Mouse (Mus musculus): ENCODE results near the gene Olfr1391. TPM values are rescaled to one million over a fixed set of nuclear protein-coding genes. Genes with fewer than 3 reads are reported as not detected.
"Not testable (repeated sequence)": the region's sequence is repeated elsewhere in the genome, so short reads cannot be mapped to it uniquely, and the experiment has no call there.

The Olfr1391 gene
- polyA plus RNA-seq (2015; fragmentation: Nextera tagmentation; extraction: Ambion mirVana): not detected in 2 replicates

DNA sequence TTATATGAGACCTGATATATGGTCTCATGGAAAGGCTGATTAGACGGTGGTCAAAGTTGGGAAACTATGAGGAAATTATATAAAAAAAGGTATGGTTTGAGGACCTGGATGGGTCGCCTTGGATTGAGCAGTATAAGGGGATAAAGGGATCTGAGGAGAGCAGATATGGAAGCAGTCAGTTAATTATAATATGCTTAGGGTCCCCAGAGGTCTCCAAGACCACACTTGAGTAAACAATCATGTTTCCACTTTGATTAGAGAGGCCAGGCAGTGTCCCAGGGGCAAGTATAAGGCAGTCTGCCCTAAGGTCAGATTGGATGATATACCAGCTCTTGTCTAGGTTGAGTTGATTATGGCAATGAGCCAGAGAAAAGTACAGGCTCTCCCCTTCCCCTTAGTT, at the start of gene Olfr1391:
Gene Olfr1391 (plus strand): TSS at position 301 of the 400 bp plus-strand sequence.
- no peaks in the 10 kb centered on the region for H3K36me3 ChIP-seq (ENCODE audit: control insufficient read depth, insufficient read depth)
- 82% methylated on average over 2 of the region's 2 CpGs for WGBS
- H3K4me3 ChIP-seq (replicated peaks; ENCODE audit: low read length): no peak within 1 kb of the TSS
- no peaks in the 10 kb centered on the region for H3K4me1 ChIP-seq (replicated peaks; ENCODE audit: control insufficient read depth, insufficient read depth, low read length)
- no peaks in the 10 kb centered on the region for H3K27me3 ChIP-seq (replicated peaks; ENCODE audit: control insufficient read depth, insufficient read depth, low read length)
- H3K9me3 ChIP-seq (ENCODE audit: control insufficient read depth, low read length): no peaks in the 10 kb centered on the region
- H3K4me2 ChIP-seq (ENCODE audit: low read length): no peak within 1 kb of the TSS
- no peak for ATAC-seq
- no peak within 1 kb of the TSS for H3K27ac ChIP-seq (ENCODE audit: low read length)
- no peak within 1 kb of the TSS for H3K9ac ChIP-seq (replicated peaks; ENCODE audit: low read depth, low read length)

DNA sequence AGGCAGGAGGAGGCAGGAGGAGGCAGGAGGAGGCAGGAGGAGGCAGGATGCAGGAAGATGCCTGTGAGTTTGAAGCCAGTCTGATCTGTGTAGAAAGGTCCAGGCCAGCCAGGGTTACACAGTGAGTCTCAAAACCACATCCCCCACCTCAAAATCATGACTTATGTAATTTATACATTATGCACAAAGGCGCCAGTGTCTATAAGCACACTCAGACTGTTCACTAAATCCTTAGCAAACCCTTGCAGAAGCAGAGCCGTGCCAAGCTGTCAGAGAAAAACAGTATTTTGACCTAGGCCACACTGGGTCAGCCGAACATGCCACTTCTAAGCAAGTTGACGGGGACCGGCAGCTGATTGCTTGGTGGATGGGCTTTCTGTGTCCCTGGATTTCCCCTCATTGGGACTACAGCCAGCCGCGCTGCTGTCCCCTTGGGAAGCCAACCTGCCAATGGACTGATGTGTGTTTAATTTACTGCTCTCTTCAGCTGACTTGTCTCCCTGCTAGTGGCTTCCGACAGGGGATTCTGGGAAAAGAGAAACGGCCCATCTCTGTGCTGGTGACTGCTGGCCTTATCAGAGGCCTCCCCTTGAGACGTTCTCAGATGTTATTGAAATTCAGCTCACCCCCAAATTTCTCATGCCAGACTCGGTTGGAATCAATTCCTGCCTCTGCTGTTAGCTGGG, 48.6 kb upstream of the Olfr1391 start:
- no peak overlapping the region for H3K27ac ChIP-seq (ENCODE audit: low read length)
- no peaks in the 10 kb centered on the region for H3K27me3 ChIP-seq (replicated peaks; ENCODE audit: control insufficient read depth, insufficient read depth, low read length)
- 68% methylated on average over 11 of the region's 11 CpGs for WGBS
- H3K4me3 ChIP-seq (replicated peaks; ENCODE audit: low read length): no peak overlapping the region
- no peak for ATAC-seq
- no peaks in the 10 kb centered on the region for H3K9me3 ChIP-seq (ENCODE audit: control insufficient read depth, low read length)
- no peaks in the 10 kb centered on the region for H3K36me3 ChIP-seq (ENCODE audit: control insufficient read depth, insufficient read depth)
- no peaks in the 10 kb centered on the region for H3K4me1 ChIP-seq (replicated peaks; ENCODE audit: control insufficient read depth, insufficient read depth, low read length)
- no peak overlapping the region for H3K4me2 ChIP-seq (ENCODE audit: low read length)
- no peak overlapping the region for H3K9ac ChIP-seq (replicated peaks; ENCODE audit: low read depth, low read length)

DNA sequence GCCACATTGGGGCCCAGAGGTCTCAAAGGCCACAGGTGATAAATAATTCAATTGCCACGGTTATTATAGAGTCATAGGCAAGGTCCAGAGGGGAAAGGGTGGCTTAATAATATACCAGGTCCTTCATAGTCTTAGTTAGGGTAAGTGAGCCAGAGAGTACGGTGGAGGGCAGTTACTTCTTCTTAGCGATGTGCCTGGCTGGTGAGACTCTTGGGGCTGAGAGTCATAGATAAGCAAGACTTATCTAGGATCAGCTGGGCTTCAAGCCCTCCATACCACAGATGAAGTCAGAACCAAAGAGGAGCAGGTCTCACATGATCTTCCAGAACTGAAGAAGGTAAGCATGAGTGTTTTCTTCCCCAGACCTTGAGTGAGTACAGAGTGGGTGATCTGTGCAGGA, 44.3 kb upstream of the Olfr1391 start, which contains the start of gene Olfr1393:
Gene Olfr1393 (plus strand): TSS at position 83 of the 400 bp plus-strand sequence.
- Histone ChIP-seq H3K4me2 (ENCODE audit: low read length) (no peak within 1 kb of the TSS), H3K36me3 (ENCODE audit: control insufficient read depth, insufficient read depth) (no peaks in the 10 kb centered on the region), H3K27ac (ENCODE audit: low read length) (no peak within 1 kb of the TSS), H3K27me3 (replicated peaks; ENCODE audit: control insufficient read depth, insufficient read depth, low read length) (no peaks in the 10 kb centered on the region), H3K9ac (replicated peaks; ENCODE audit: low read depth, low read length) (no peak within 1 kb of the TSS), H3K9me3 (ENCODE audit: control insufficient read depth, low read length) (no peaks in the 10 kb centered on the region), H3K4me3 (replicated peaks; ENCODE audit: low read length) (no peak within 1 kb of the TSS), H3K4me1 (replicated peaks; ENCODE audit: control insufficient read depth, insufficient read depth, low read length) (no peaks in the 10 kb centered on the region)
- WGBS: 94% methylated on average over 3 of the region's 3 CpGs
- ATAC-seq: no peak

DNA sequence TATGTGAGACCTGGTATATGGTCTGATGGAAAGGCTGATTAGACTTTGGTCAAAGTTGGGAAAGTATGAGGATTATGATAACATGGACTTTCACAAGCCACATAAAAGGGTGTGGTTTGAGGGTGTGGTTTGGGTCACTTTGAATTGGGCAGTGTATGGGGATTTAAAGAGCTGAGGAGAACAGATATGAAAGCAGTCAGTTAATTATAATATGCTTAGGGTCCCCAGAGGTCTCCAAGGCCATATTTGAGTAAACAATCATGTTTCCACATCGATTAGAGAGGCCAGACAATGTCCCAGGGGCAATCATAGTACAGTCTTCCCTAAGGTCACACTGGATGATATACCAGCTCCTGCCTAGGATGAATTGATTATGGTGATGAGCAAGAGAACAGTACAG, 37.6 kb upstream of the Olfr1391 start, which contains the start of gene Olfr1392:
Gene Olfr1392 (plus strand): TSS at position 301 of the 400 bp plus-strand sequence.
- not testable (repeated sequence) for H3K4me1 ChIP-seq (replicated peaks; ENCODE audit: control insufficient read depth, insufficient read depth, low read length); H3K4me2 ChIP-seq (ENCODE audit: low read length); H3K9me3 ChIP-seq (ENCODE audit: control insufficient read depth, low read length); H3K4me3 ChIP-seq (replicated peaks; ENCODE audit: low read length); H3K27ac ChIP-seq (ENCODE audit: low read length); H3K9ac ChIP-seq (replicated peaks; ENCODE audit: low read depth, low read length); ATAC-seq; H3K27me3 ChIP-seq (replicated peaks; ENCODE audit: control insufficient read depth, insufficient read depth, low read length); H3K36me3 ChIP-seq (ENCODE audit: control insufficient read depth, insufficient read depth)
- 73% methylated on average over 1 of the region's 1 CpGs for WGBS

DNA sequence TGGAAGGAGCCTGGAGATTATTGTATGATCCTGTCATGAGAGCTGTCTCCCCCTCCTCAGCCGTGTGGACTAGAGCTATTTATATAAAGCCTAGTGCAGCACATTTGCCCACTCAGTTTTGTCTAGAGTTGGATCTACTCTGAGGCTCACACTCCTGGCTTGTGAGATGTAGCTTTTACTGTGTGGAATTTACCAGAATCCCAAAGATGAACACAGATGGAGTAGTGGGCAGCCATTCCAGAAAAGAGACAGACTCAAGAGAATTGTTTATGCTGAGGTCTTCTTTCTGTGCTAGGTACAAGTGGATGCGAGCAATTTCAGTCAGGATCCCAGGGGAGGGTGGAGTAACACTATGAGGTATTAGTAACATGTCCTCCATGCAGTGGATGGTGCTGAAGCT, 35.3 kb upstream of the Olfr1391 start:
- no peaks in the 10 kb centered on the region for H3K4me1 ChIP-seq (replicated peaks; ENCODE audit: control insufficient read depth, insufficient read depth, low read length)
- H3K4me3 ChIP-seq (replicated peaks; ENCODE audit: low read length): no peak overlapping the region
- no peak overlapping the region for H3K4me2 ChIP-seq (ENCODE audit: low read length)
- no peaks in the 10 kb centered on the region for H3K9me3 ChIP-seq (ENCODE audit: control insufficient read depth, low read length)
- H3K36me3 ChIP-seq (ENCODE audit: control insufficient read depth, insufficient read depth): no peaks in the 10 kb centered on the region
- WGBS: 86% methylated on average over 2 of the region's 2 CpGs
- no peak for ATAC-seq
- H3K27ac ChIP-seq (ENCODE audit: low read length): no peak overlapping the region
- no peaks in the 10 kb centered on the region for H3K27me3 ChIP-seq (replicated peaks; ENCODE audit: control insufficient read depth, insufficient read depth, low read length)
- H3K9ac ChIP-seq (replicated peaks; ENCODE audit: low read depth, low read length): no peak overlapping the region

DNA sequence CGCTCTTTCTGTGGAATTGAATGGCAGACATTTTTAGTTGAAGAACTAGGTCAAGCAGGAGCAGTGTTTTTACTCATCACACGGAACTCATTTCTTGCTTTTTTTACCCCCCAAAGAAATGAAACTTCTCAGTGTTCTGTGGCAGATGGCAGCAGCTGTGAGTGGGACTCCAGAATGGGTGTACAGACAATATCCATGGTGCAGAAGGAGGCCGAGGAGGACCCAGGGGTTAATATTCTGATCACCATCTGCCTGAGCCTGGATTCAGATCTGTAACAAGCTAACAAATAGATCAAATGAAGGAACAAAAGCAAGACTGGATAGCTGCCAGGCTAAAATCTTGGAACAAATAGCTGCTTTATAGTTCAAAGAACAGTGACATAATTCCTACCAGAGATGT, 29.8 kb upstream of the Olfr1391 start:
- no peak overlapping the region for H3K4me3 ChIP-seq (replicated peaks; ENCODE audit: low read length)
- no peak overlapping the region for H3K9ac ChIP-seq (replicated peaks; ENCODE audit: low read depth, low read length)
- H3K27me3 ChIP-seq (replicated peaks; ENCODE audit: control insufficient read depth, insufficient read depth, low read length): no peaks in the 10 kb centered on the region
- no peaks in the 10 kb centered on the region for H3K36me3 ChIP-seq (ENCODE audit: control insufficient read depth, insufficient read depth)
- H3K4me2 ChIP-seq (ENCODE audit: low read length): no peak overlapping the region
- no peak for ATAC-seq
- no peaks in the 10 kb centered on the region for H3K4me1 ChIP-seq (replicated peaks; ENCODE audit: control insufficient read depth, insufficient read depth, low read length)
- no peak overlapping the region for H3K27ac ChIP-seq (ENCODE audit: low read length)
- H3K9me3 ChIP-seq (ENCODE audit: control insufficient read depth, low read length): no peaks in the 10 kb centered on the region
- WGBS: 35% methylated on average over 3 of the region's 3 CpGs

DNA sequence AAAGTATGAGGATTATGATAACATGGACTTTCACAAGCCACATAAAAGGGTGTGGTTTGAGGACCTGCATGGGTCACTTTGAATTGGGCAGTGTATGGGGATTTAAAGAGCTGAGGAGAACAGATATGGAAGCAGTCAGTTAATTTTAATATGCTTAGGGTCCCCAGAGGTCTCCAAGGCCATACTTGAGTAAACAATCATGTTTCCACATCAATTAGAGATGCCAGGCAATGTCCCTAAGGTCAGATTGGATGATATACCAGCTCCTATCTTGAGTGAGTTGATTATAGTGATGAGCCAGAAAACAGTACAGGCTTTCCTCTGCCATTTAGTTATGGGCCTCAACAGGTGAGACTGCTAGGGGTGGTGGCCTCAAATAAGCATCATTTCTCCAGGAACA, 18.1 kb upstream of the Olfr1391 start, which contains the start of gene Olfr10:
Gene Olfr10 (plus strand): TSS at position 301 of the 400 bp plus-strand sequence.
- Histone ChIP-seq H3K27ac (ENCODE audit: low read length) (no peak within 1 kb of the TSS), H3K36me3 (ENCODE audit: control insufficient read depth, insufficient read depth) (no peaks in the 10 kb centered on the region), H3K4me3 (replicated peaks; ENCODE audit: low read length) (no peak within 1 kb of the TSS), H3K4me1 (replicated peaks; ENCODE audit: control insufficient read depth, insufficient read depth, low read length) (no peaks in the 10 kb centered on the region), H3K9ac (replicated peaks; ENCODE audit: low read depth, low read length) (no peak within 1 kb of the TSS), H3K9me3 (ENCODE audit: control insufficient read depth, low read length) (no peaks in the 10 kb centered on the region), H3K27me3 (replicated peaks; ENCODE audit: control insufficient read depth, insufficient read depth, low read length) (no peaks in the 10 kb centered on the region), H3K4me2 (ENCODE audit: low read length) (no peak within 1 kb of the TSS)
- no peak for ATAC-seq

DNA sequence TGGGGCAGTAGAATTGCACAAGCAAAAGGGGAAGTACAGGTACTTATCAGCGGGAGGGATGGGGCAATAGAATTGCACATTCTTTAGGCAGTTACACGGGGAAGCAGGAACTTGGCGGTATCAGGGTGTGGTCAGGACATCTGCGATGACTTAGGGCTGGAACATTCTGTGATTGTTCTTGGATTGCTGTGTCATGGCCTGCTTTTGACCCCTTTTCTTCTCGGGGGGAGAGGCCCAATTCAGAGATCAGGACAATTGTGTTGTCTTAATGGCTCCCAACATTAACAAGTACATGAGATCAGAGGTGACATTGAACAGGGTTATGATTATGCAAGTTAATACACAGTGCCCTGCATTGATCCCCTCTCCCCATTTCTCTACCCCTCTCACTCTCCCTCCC, 14.0 kb upstream of the Olfr1391 start:
- 78% methylated on average over 5 of the region's 5 CpGs for WGBS
- H3K36me3 ChIP-seq (ENCODE audit: control insufficient read depth, insufficient read depth); ATAC-seq; H3K4me3 ChIP-seq (replicated peaks; ENCODE audit: low read length); H3K9ac ChIP-seq (replicated peaks; ENCODE audit: low read depth, low read length); H3K27ac ChIP-seq (ENCODE audit: low read length); H3K4me1 ChIP-seq (replicated peaks; ENCODE audit: control insufficient read depth, insufficient read depth, low read length); H3K9me3 ChIP-seq (ENCODE audit: control insufficient read depth, low read length); H3K4me2 ChIP-seq (ENCODE audit: low read length); H3K27me3 ChIP-seq (replicated peaks; ENCODE audit: control insufficient read depth, insufficient read depth, low read length): not testable (repeated sequence)

DNA sequence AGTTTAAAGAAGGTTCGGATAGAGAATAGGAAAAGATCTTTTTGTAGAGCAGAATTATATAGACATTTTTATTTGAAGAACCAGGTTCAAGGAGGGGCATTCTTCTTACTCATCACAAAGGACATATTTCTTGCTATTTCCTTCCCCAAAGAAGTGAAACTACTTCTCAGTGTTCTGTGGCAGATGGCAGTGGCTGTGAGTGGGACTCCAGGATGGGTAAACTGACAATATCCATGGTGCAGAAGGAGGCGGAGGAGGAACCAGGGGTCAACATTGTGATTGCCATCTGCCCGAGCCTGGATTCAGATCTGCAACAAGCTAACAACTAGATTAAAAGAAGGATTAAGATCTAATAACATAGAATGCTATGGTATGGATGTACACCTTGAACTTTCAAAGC, 4.2 kb downstream of the Olfr1391 start:
- Histone ChIP-seq H3K4me1 (replicated peaks; ENCODE audit: control insufficient read depth, insufficient read depth, low read length) (no peaks in the 10 kb centered on the region), H3K27me3 (replicated peaks; ENCODE audit: control insufficient read depth, insufficient read depth, low read length) (no peaks in the 10 kb centered on the region), H3K4me3 (replicated peaks; ENCODE audit: low read length) (no peak overlapping the region), H3K9ac (replicated peaks; ENCODE audit: low read depth, low read length) (no peak overlapping the region), H3K9me3 (ENCODE audit: control insufficient read depth, low read length) (no peaks in the 10 kb centered on the region), H3K27ac (ENCODE audit: low read length) (no peak overlapping the region), H3K4me2 (ENCODE audit: low read length) (no peak overlapping the region), H3K36me3 (ENCODE audit: control insufficient read depth, insufficient read depth) (no peaks in the 10 kb centered on the region)
- ATAC-seq: no peak
- WGBS: 90% methylated on average over 3 of the region's 3 CpGs

DNA sequence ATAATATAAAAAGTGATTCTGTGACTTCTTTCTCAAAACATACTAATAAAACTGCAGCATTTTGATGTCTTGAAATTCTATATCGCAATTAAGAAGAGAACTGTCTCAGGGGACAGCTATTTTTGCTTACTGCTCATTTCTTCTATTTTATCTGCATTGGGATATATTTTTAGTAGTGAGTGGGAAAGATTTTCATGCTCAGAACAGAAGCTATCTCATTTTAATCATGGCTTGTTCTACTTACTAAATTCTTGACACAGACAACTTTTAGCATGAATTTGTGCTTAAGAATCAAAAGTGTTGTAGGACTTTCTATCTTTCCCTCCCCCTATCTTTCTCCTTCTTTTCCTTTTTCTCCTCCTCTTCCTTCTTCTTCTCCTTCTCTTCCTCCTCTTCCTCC, 7.1 kb downstream of the Olfr1391 start:
- no peaks in the 10 kb centered on the region for H3K27me3 ChIP-seq (replicated peaks; ENCODE audit: control insufficient read depth, insufficient read depth, low read length)
- no peak overlapping the region for H3K27ac ChIP-seq (ENCODE audit: low read length)
- H3K9ac ChIP-seq (replicated peaks; ENCODE audit: low read depth, low read length): no peak overlapping the region
- 70% methylated on average over 1 of the region's 1 CpGs for WGBS
- H3K4me2 ChIP-seq (ENCODE audit: low read length): no peak overlapping the region
- no peaks in the 10 kb centered on the region for H3K36me3 ChIP-seq (ENCODE audit: control insufficient read depth, insufficient read depth)
- no peak for ATAC-seq
- H3K4me1 ChIP-seq (replicated peaks; ENCODE audit: control insufficient read depth, insufficient read depth, low read length): no peaks in the 10 kb centered on the region
- H3K4me3 ChIP-seq (replicated peaks; ENCODE audit: low read length): no peak overlapping the region
- no peaks in the 10 kb centered on the region for H3K9me3 ChIP-seq (ENCODE audit: control insufficient read depth, low read length)
